Mouse (Mus musculus) stomach, embryonic 16.5 days (tissue): ENCODE results near the gene Arhgef7. TPM values are rescaled to one million over a fixed set of nuclear protein-coding genes. Genes with fewer than 3 reads are reported as not detected.

Experiments
- polyA plus RNA-seq: library from polyadenylated mRNA; unstranded; fragments of >200 nt; fragmentation: Nextera tagmentation; extraction: Ambion mirVana; gene quantifications from 2 replicates; pipeline ENCODE4 v1.2.1, GENCODE M21; 2015

Arhgef7 gene
- polyA plus RNA-seq, 1 experiment from 2014 or later: 32.7 TPM

Other genes with a start within 250 kb of the Arhgef7 start
- gene Rab20, start 249.0 kb upstream of the Arhgef7 start, polyA plus RNA-seq: 7.5 and 8.1 TPM in 2 replicates
- gene Naxd, start 230.2 kb upstream of the Arhgef7 start, polyA plus RNA-seq: 110 and 117 TPM in 2 replicates
- gene Cars2, start 176.9 kb upstream of the Arhgef7 start, polyA plus RNA-seq: 24.3 and 26.9 TPM in 2 replicates
- 24.7 and 24.9 TPM in 2 replicates for gene Ing1, start 172.2 kb upstream of the Arhgef7 start, polyA plus RNA-seq
- 75.1 and 83.0 TPM in 2 replicates for gene Ankrd10, start 92.0 kb upstream of the Arhgef7 start, polyA plus RNA-seq
- not detected in 2 replicates for gene 1700016D06Rik, start 26.7 kb upstream of the Arhgef7 start, polyA plus RNA-seq
- not detected in 2 replicates for gene Tex29, start 112.8 kb downstream of the Arhgef7 start, polyA plus RNA-seq